Comparison of ENCODE assay signal across 8 mouse cellular contexts in the genomic region with DNA sequence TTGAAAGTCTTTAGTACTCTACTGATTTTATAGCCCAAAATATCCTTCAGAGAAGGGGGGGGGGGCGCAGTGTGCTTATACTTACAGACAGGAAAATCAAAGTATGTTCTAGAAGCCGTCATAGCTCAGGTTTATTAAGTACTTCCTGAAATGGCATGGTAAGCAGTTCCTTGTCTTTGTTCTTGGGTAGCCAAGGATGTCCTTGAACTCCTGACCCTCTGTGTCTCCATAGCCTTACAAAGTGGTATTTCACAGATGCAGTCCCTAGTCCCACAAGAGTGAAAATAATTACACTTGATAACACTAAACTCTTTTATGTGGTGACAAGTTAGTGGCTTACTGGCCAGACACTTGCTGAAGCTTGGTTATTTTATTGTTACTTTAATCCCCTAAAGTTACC. TPM values are rescaled to one million over a fixed set of nuclear protein-coding genes. Genes with fewer than 3 reads are reported as not detected.
DNase-seq lines count a peak whose midpoint lies in the region; ATAC-seq and TF ChIP-seq lines count a peak whose summit lies in the region.

No protein-coding gene starts in this region.

- no peak for TF ChIP-seq CTCF in brain, embryonic 14.5 days (IDR thresholded peaks at IDR 0.05; ENCODE audit: borderline replicate concordance, extremely low read depth, insufficient read depth, insufficient read length)
- no peak for TF ChIP-seq CTCF in thymus, adult 2 months (IDR thresholded peaks at IDR 0.05; ENCODE audit: borderline replicate concordance, control insufficient read depth, extremely low read depth, insufficient read depth, low read length, poor library complexity)

- no peak for DNase-seq in kidney, postnatal 10 days
- DNase-seq in brain, embryonic 14.5 days (ENCODE audit: low read depth) = peak; percentile 65
- peak; percentile 59 for DNase-seq in intestine, embryonic 14.5 days (ENCODE audit: low spot score)
- DNase-seq in left cerebral cortex, adult 9 months (ENCODE audit: low spot score in 2 of 2) = no peak
- no peak for DNase-seq in cerebellum, adult 11 months
- DNase-seq in thymus, adult 2 months = no peak

- H3K9me3 ChIP-seq in kidney, embryonic 15.5 days (replicated peaks) = no peaks in the 10 kb centered on the region
- H3K9me3 ChIP-seq in intestine, embryonic 14.5 days (ENCODE audit: control insufficient read depth, low read length) = no peaks in the 10 kb centered on the region
- no peaks in the 10 kb centered on the region for H3K9me3 ChIP-seq in midbrain, embryonic 16.5 days (replicated peaks; ENCODE audit: control insufficient read depth, low read length, poor library complexity, severe bottlenecking)

- H3K4me1 ChIP-seq in kidney, embryonic 15.5 days = peaks cover 36% of the 10 kb centered on the region
- peaks cover 22% of the 10 kb centered on the region for H3K4me1 ChIP-seq in intestine, embryonic 14.5 days (replicated peaks; ENCODE audit: control insufficient read depth, insufficient read depth, low read length)
- H3K4me1 ChIP-seq in midbrain, embryonic 16.5 days (ENCODE audit: control insufficient read depth, insufficient read depth, low read length) = peaks cover 53% of the 10 kb centered on the region
- peaks cover 8% of the 10 kb centered on the region for H3K4me1 ChIP-seq in thymus, adult 2 months (replicated peaks; ENCODE audit: control insufficient read depth, insufficient read depth, low read length)

- ATAC-seq in kidney, embryonic 15.5 days (replicated peaks; ENCODE audit: low FRiP score) = no peak
- ATAC-seq in intestine, embryonic 14.5 days (replicated peaks; ENCODE audit: low FRiP score, low TSS enrichment, low read depth) = no peak
- no peak for ATAC-seq in midbrain, embryonic 16.5 days

- H3K4me2 ChIP-seq in kidney, embryonic 15.5 days = peak overlapping the region; percentile 69
- H3K4me2 ChIP-seq in intestine, embryonic 14.5 days (ENCODE audit: low read length) = peak overlapping the region; percentile 76
- peak overlapping the region; percentile 74 for H3K4me2 ChIP-seq in midbrain, embryonic 16.5 days (ENCODE audit: low read length)

- H3K27ac ChIP-seq in kidney, embryonic 15.5 days = peak overlapping the region; percentile 100
- H3K27ac ChIP-seq in intestine, embryonic 14.5 days (ENCODE audit: low read depth) = peak overlapping the region; percentile 100
- H3K27ac ChIP-seq in midbrain, embryonic 16.5 days (ENCODE audit: low read length) = peak overlapping the region; percentile 100
- no peak overlapping the region for H3K27ac ChIP-seq in thymus, adult 2 months (ENCODE audit: control insufficient read depth, insufficient read depth, low read length)

- no peaks in the 10 kb centered on the region for H3K27me3 ChIP-seq in kidney, embryonic 15.5 days
- no peaks in the 10 kb centered on the region for H3K27me3 ChIP-seq in intestine, embryonic 14.5 days (replicated peaks; ENCODE audit: control insufficient read depth, insufficient read depth, low read length)
- no peaks in the 10 kb centered on the region for H3K27me3 ChIP-seq in midbrain, embryonic 16.5 days (ENCODE audit: control insufficient read depth, insufficient read depth, low read depth, low read length)
- H3K27me3 ChIP-seq in thymus, adult 2 months (ENCODE audit: control insufficient read depth, insufficient read depth, low read length) = no peaks in the 10 kb centered on the region

- WGBS in kidney, embryonic 15.5 days = 31% methylated on average over 2 of the region's 2 CpGs
- 23% methylated on average over 2 of the region's 2 CpGs for WGBS in intestine, embryonic 14.5 days
- WGBS in midbrain, embryonic 16.5 days = 22% methylated on average over 2 of the region's 2 CpGs
- WGBS in thymus, adult 2 months = 36% methylated on average over 2 of the region's 2 CpGs

- no peaks in the 10 kb centered on the region for H3K36me3 ChIP-seq in kidney, embryonic 15.5 days
- no peaks in the 10 kb centered on the region for H3K36me3 ChIP-seq in intestine, embryonic 14.5 days (ENCODE audit: control insufficient read depth, insufficient read depth, low read length)
- H3K36me3 ChIP-seq in midbrain, embryonic 16.5 days (ENCODE audit: control insufficient read depth, insufficient read depth, low read length) = no peaks in the 10 kb centered on the region
- H3K36me3 ChIP-seq in thymus, adult 2 months (ENCODE audit: control insufficient read depth, insufficient read depth, low read length) = no peaks in the 10 kb centered on the region

- no peak for TF ChIP-seq POLR2A in brain, embryonic 14.5 days (IDR thresholded peaks at IDR 0.05; ENCODE audit: borderline replicate concordance, extremely low read depth, insufficient read depth, insufficient read length, poor library complexity, severe bottlenecking)
- TF ChIP-seq POLR2A in thymus, adult 2 months (IDR thresholded peaks at IDR 0.05; ENCODE audit: control insufficient read depth, extremely low read depth, insufficient read depth, low read length, poor library complexity) = no peak

- H3K9ac ChIP-seq in kidney, embryonic 15.5 days = peak overlapping the region; percentile 83; the same call in 1 of the 2 replicates
- H3K9ac ChIP-seq in intestine, embryonic 14.5 days (ENCODE audit: low read length) = peak overlapping the region; percentile 99
- H3K9ac ChIP-seq in midbrain, embryonic 16.5 days (ENCODE audit: low read depth, low read length) = peak overlapping the region; percentile 78

- H3K4me3 ChIP-seq in kidney, embryonic 15.5 days (replicated peaks) = peak overlapping the region; percentile 89
- H3K4me3 ChIP-seq in intestine, embryonic 14.5 days (ENCODE audit: low read depth, low read length) = peak overlapping the region; percentile 92
- peak overlapping the region; percentile 96 for H3K4me3 ChIP-seq in midbrain, embryonic 16.5 days (ENCODE audit: low read depth, low read length)
- no peak overlapping the region for H3K4me3 ChIP-seq in thymus, adult 2 months (ENCODE audit: control insufficient read depth, insufficient read depth, low read length)

RNA-seq across cellular contexts. Expression of a gene that starts 0.9 kb away (rescaled TPM):
- polyA plus RNA-seq in kidney, embryonic 15.5 days (2015; fragmentation: Nextera tagmentation; extraction: Ambion mirVana) = 4.0 and 4.4 TPM in 2 replicates
- polyA plus RNA-seq in brain, embryonic 14.5 days (2012; rRNA removed) = 1.7 and 1.9 TPM in 2 replicates
- polyA plus RNA-seq in intestine, embryonic 14.5 days (2014; fragmentation: Nextera tagmentation; extraction: Ambion mirVana) = 1.3 and 2.5 TPM in 2 replicates
- polyA plus RNA-seq in midbrain, embryonic 16.5 days (2015; fragmentation: Nextera tagmentation; extraction: Ambion mirVana) = 0.77 and 0.80 TPM in 2 replicates
- 0.42 and 0.62 TPM in 2 replicates for polyA plus RNA-seq in thymus, adult 2 months (2012; rRNA removed)

RNA-seq across cellular contexts. Expression of a gene that starts 1.0 kb away (rescaled TPM):
- polyA plus RNA-seq in kidney, embryonic 15.5 days (2015; fragmentation: Nextera tagmentation; extraction: Ambion mirVana) = 124 and 125 TPM in 2 replicates
- polyA plus RNA-seq in brain, embryonic 14.5 days (2012; rRNA removed) = 137 and 177 TPM in 2 replicates
- polyA plus RNA-seq in intestine, embryonic 14.5 days (2014; fragmentation: Nextera tagmentation; extraction: Ambion mirVana) = 55.8 and 60.5 TPM in 2 replicates
- 140 and 167 TPM in 2 replicates for polyA plus RNA-seq in midbrain, embryonic 16.5 days (2015; fragmentation: Nextera tagmentation; extraction: Ambion mirVana)
- 22.8 and 27.2 TPM in 2 replicates for polyA plus RNA-seq in thymus, adult 2 months (2012; rRNA removed)

RNA-seq across cellular contexts. Expression of a gene that starts 34.9 kb away (rescaled TPM):
- polyA plus RNA-seq in kidney, embryonic 15.5 days (2015; fragmentation: Nextera tagmentation; extraction: Ambion mirVana) = 6.8 and 6.9 TPM in 2 replicates
- polyA plus RNA-seq in brain, embryonic 14.5 days (2012; rRNA removed) = 0.12 and 0.33 TPM in 2 replicates
- polyA plus RNA-seq in intestine, embryonic 14.5 days (2014; fragmentation: Nextera tagmentation; extraction: Ambion mirVana) = 0.95 and 1.8 TPM in 2 replicates
- 0.50 TPM in 2 replicates for polyA plus RNA-seq in midbrain, embryonic 16.5 days (2015; fragmentation: Nextera tagmentation; extraction: Ambion mirVana)
- polyA plus RNA-seq in thymus, adult 2 months (2012; rRNA removed) = 0.23 and 0.55 TPM in 2 replicates

RNA-seq across cellular contexts. Expression of a gene that starts 45.0 kb away (rescaled TPM):
- polyA plus RNA-seq in kidney, embryonic 15.5 days (2015; fragmentation: Nextera tagmentation; extraction: Ambion mirVana) = 25.8 and 26.6 TPM in 2 replicates
- polyA plus RNA-seq in brain, embryonic 14.5 days (2012; rRNA removed) = 32.5 and 39.0 TPM in 2 replicates
- polyA plus RNA-seq in intestine, embryonic 14.5 days (2014; fragmentation: Nextera tagmentation; extraction: Ambion mirVana) = 20.0 and 22.8 TPM in 2 replicates
- polyA plus RNA-seq in midbrain, embryonic 16.5 days (2015; fragmentation: Nextera tagmentation; extraction: Ambion mirVana) = 61.2 and 63.0 TPM in 2 replicates
- 7.5 and 8.0 TPM in 2 replicates for polyA plus RNA-seq in thymus, adult 2 months (2012; rRNA removed)

Comparison
In these comparisons a context has a peak if more than half of its experiments do, and no peak if none do; other contexts are left out.
1. DNase-seq: peak in brain, embryonic 14.5 days (single experiment) and intestine, embryonic 14.5 days (single experiment); none in kidney, postnatal 10 days (single experiment), left cerebral cortex, adult 9 months (0 of 2), cerebellum, adult 11 months (single experiment) and thymus, adult 2 months (single experiment).
2. Peak in every context shown above with its lines, with median percentiles within 50 percentile points of each other: H3K4me2 ChIP-seq and H3K9ac ChIP-seq.